Mouse (Mus musculus) embryo, embryonic 11 days (tissue): Measurements from ENCODE around the gene Prl2b1.
A peak's percentile ranks its signal among the peaks of the same experiment; 100 is the strongest.

Source experiments
- DNase-seq: peaks from one replicate; pipeline ENCODE4 v3.0.0-alpha.2; 2015

Prl2b1 gene

GRCm38 (mm10) chr13:27390746-27391145 is at the start of gene Prl2b1:
Gene Prl2b1 (minus strand): TSS chr13:27390846.
- DNase-seq: no peak

DNA sequence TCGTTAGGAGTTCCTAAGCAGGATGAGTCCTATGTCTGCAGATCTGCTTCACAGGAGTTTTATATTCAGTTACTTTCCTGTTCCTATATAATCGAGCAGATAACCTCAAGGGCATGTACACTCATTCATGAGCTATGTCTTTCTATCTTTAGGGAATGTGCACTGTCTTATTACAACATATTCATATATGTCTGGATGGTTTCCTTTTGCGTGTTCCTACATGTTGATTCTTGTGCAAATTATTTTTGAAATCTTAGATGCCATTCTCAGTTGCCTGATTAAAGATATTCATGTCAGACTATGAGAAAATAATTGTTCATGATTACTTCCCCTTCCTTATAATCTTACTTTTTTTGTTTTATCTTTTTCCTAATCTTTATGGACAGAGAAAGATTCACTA is 47.9 kb upstream of the Prl2b1 start, which contains the start of gene Prl8a6:
Prl8a6 (minus strand) TSS at position 101 of the 400 bp plus-strand sequence.
- no peak for DNase-seq

- DNase-seq: no peak
These were observed 42.5 kb upstream of the Prl2b1 start for GRCm38 (mm10) chr13:27433159-27433558.

- DNase-seq: no peak
These were observed 23.0 kb upstream of the Prl2b1 start for GRCm38 (mm10) chr13:27413640-27414039.

GRCm38 (mm10) chr13:27399061-27399724 is 8.5 kb upstream of the Prl2b1 start:
- peak; percentile 56 for DNase-seq

DNA sequence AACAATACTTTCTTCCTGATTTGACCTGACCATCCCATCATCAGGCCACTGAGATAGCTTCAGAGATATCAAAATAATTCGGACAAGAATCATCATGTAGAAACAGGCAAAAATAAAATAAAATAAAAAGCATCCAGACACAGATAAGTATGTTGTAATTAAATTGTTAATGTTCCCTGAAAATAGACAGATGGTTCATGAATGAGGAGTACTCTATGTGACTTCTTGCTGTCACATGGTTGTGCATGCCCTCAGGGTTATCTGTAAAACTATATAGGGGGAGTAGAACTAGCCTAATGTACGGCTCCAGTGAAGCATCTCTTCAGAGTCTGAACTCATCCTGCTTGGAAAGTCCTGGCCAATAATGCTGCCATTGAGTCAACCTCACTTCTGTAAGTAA is 45.3 kb downstream of the Prl2b1 start, which contains the start of gene Prl8a2:
Prl8a2 (plus strand) TSS at position 301 of the 400 bp plus-strand sequence.
- no peak for DNase-seq

DNA sequence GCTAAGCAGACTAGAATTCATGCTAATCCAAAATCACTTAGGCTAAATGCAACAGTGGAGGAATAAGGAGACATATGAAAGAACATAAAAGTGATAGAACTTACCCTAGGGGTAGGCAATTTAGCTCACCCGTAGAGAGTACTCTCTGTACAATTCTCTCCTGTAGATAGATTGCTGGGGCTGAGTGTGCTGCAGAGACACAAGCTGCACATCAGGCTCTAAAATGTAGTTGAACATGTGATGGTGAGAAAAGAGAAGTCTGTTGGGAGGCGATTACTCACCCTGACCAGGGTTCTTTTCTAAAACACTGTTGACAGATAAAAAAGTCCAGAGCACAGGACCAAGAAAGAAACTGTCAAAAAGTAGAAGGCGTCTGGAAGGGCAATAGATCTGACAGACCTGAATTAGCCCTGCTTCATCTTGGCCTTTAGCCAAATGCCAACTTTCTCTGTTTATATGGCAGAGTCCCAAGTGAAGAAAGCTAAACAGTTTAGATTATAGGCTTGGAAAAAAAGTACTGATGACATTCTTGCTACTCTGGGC is 47.8 kb downstream of the Prl2b1 start:
- DNase-seq: peak; percentile 3

DNA sequence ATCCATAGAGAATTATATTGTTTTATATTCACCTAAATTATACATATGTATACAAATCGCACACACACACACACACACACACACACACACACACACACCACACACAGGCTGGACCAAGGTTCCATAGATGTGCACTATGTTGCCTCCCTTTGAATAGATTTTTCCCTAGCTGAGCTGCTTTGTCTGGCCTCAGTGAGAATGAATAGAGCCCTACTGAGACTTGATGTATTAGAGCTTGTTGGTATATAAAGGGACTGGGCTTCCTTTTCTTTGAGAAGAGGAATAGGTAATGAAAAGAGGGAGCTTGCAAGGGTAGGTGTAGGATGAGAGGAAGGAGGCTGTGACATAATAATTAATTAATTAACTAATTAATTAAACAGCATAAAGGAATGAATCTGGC is 55.7 kb downstream of the Prl2b1 start:
- DNase-seq: peak; percentile 34
